Mouse (Mus musculus): ENCODE results near the gene Cartpt.

Gene Cartpt

GRCm38 (mm10) chr13:99900965-99901364 lies at the start of gene Cartpt:
Cartpt (minus strand) TSS chr13:99901091.
- DNase-seq (ENCODE audit: low read depth, low spot score) = no peak

- no peak for DNase-seq (ENCODE audit: low read depth, low spot score)
Observed at GRCm38 (mm10) chr13:99947417-99947816, 46.5 kb upstream of the Cartpt start.

- DNase-seq (ENCODE audit: low read depth, low spot score) = peak; percentile 56
Observed at GRCm38 (mm10) chr13:99943525-99943924, 42.6 kb upstream of the Cartpt start.

- DNase-seq (ENCODE audit: low read depth, low spot score) = peak; percentile 74
Observed at GRCm38 (mm10) chr13:99940601-99941000, 39.7 kb upstream of the Cartpt start.

GRCm38 (mm10) chr13:99939320-99939671 lies 38.4 kb upstream of the Cartpt start:
- no peak for DNase-seq (ENCODE audit: low read depth, low spot score)

- DNase-seq (ENCODE audit: low read depth, low spot score) = no peak
Observed at GRCm38 (mm10) chr13:99938606-99939319, 37.9 kb upstream of the Cartpt start.

GRCm38 (mm10) chr13:99937741-99938140 lies 36.9 kb upstream of the Cartpt start:
- no peak for DNase-seq (ENCODE audit: low read depth, low spot score)

- DNase-seq (ENCODE audit: low read depth, low spot score) = no peak
Observed at GRCm38 (mm10) chr13:99932406-99932805, 31.5 kb upstream of the Cartpt start.

GRCm38 (mm10) chr13:99931502-99931901 lies 30.6 kb upstream of the Cartpt start:
- no peak for DNase-seq (ENCODE audit: low read depth, low spot score)

- no peak for DNase-seq (ENCODE audit: low read depth, low spot score)
Observed at GRCm38 (mm10) chr13:99926249-99926648, 25.4 kb upstream of the Cartpt start.

GRCm38 (mm10) chr13:99915632-99916031 lies 14.7 kb upstream of the Cartpt start:
- no peak for DNase-seq (ENCODE audit: low read depth, low spot score)

GRCm38 (mm10) chr13:99900557-99900892 lies 366 bp downstream of the Cartpt start:
- DNase-seq (ENCODE audit: low read depth, low spot score) = peak; percentile 84

GRCm38 (mm10) chr13:99899670-99900556 lies 978 bp downstream of the Cartpt start:
- peak; percentile 13 for DNase-seq (ENCODE audit: low read depth, low spot score)

- no peak for DNase-seq (ENCODE audit: low read depth, low spot score)
Observed at GRCm38 (mm10) chr13:99898816-99899215, 2.1 kb downstream of the Cartpt start.

- no peak for DNase-seq (ENCODE audit: low read depth, low spot score)
Observed at GRCm38 (mm10) chr13:99885636-99886035, 15.3 kb downstream of the Cartpt start.

GRCm38 (mm10) chr13:99881774-99882173 lies 19.1 kb downstream of the Cartpt start:
- peak; percentile 90 for DNase-seq (ENCODE audit: low read depth, low spot score)

- DNase-seq (ENCODE audit: low read depth, low spot score) = no peak
Observed at GRCm38 (mm10) chr13:99879696-99880095, 21.2 kb downstream of the Cartpt start.

- peak; percentile 61 for DNase-seq (ENCODE audit: low read depth, low spot score)
Observed at GRCm38 (mm10) chr13:99872059-99872458, 28.8 kb downstream of the Cartpt start.

GRCm38 (mm10) chr13:99868438-99868837 lies 32.5 kb downstream of the Cartpt start:
- DNase-seq (ENCODE audit: low read depth, low spot score) = peak; percentile 34

- DNase-seq (ENCODE audit: low read depth, low spot score) = no peak
Observed at GRCm38 (mm10) chr13:99864331-99864730, 36.6 kb downstream of the Cartpt start.

- DNase-seq (ENCODE audit: low read depth, low spot score) = peak; percentile 19
Observed at GRCm38 (mm10) chr13:99860670-99861069, 40.2 kb downstream of the Cartpt start.

- DNase-seq (ENCODE audit: low read depth, low spot score) = peak; percentile 82
Observed at GRCm38 (mm10) chr13:99859082-99859481, 41.8 kb downstream of the Cartpt start.

GRCm38 (mm10) chr13:99857879-99858278 lies 43.0 kb downstream of the Cartpt start:
- no peak for DNase-seq (ENCODE audit: low read depth, low spot score)
